Mouse (Mus musculus) limb, embryonic 15.5 days (tissue): Measurements from ENCODE around the gene Cdiptos. TPM values are rescaled to one million over a fixed set of nuclear protein-coding genes. Genes with fewer than 3 reads are reported as not detected.

Experiments
- ATAC-seq: fragments of 200-750 bp; cut with Nextera tagmentation; 2 replicates; pipeline ENCODE4 v1.8.0; 2017; ENCODE audit warnings: low read depth, moderate TSS enrichment; ENCODE audit not compliant: insufficient number of reproducible peaks, low FRiP score, low TSS enrichment
- H3K27ac ChIP-seq: fragments of 300-500 bp; sonication (generic); 2 replicates; pipeline ENCODE4 v1.5.1; 2015; ENCODE audit warnings: moderate library complexity, mild to moderate bottlenecking, inconsistent platforms
- H3K27me3 ChIP-seq: fragments of 300-500 bp; sonication (generic); 2 replicates; pipeline ENCODE4 v1.6.1; 2015; ENCODE audit warnings: inconsistent platforms
- H3K36me3 ChIP-seq: fragments of 300-500 bp; sonication (generic); 2 replicates; pipeline ENCODE4 v1.6.1; 2015; ENCODE audit warnings: inconsistent platforms
- H3K4me1 ChIP-seq: fragments of 300-500 bp; sonication (generic); 2 replicates; pipeline ENCODE4 v1.6.1; 2015; ENCODE audit warnings: inconsistent platforms
- H3K4me2 ChIP-seq: fragments of 300-500 bp; sonication (generic); 2 replicates; pipeline ENCODE4 v1.6.1; 2015; ENCODE audit warnings: mild to moderate bottlenecking, inconsistent platforms
- H3K4me3 ChIP-seq: fragments of 300-500 bp; sonication (generic); 2 replicates; pipeline ENCODE4 v1.5.1; 2015; ENCODE audit warnings: mild to moderate bottlenecking, inconsistent platforms
- H3K9ac ChIP-seq: fragments of 300-500 bp; sonication (generic); 2 replicates; pipeline ENCODE4 v1.6.1; 2015; ENCODE audit warnings: inconsistent platforms
- H3K9me3 ChIP-seq: fragments of 300-500 bp; sonication (generic); 2 replicates; pipeline ENCODE4 v1.6.1; 2016; ENCODE audit warnings: inconsistent platforms
- WGBS: fragments of 180-500 bp; shearing (Covaris S2); methylation state at CpG from one replicate; pipeline ENCODE4 v1.1.7; 2015; 5-methylcytosine and 5-hydroxymethylcytosine counted together
- polyA plus RNA-seq: library from polyadenylated mRNA; unstranded; fragments of >200 nt; fragmentation: Nextera tagmentation; extraction: Ambion mirVana; gene quantifications from 2 replicates; pipeline ENCODE4 v1.2.1, GENCODE M21; 2015

Cdiptos gene
- polyA plus RNA-seq, 1 experiment from 2014 or later: 1.5 TPM

- H3K36me3 ChIP-seq: no peaks in the 10 kb centered on the region
- peaks cover 7% of the 10 kb centered on the region; the same call in 1 of the 2 replicates for H3K4me1 ChIP-seq
- H3K27ac ChIP-seq: no peak overlapping the region
- 81% methylated on average over 4 of the region's 4 CpGs for WGBS
- no peak overlapping the region for H3K4me2 ChIP-seq
- peaks cover 29% of the 10 kb centered on the region for H3K27me3 ChIP-seq
- H3K9ac ChIP-seq: no peak overlapping the region
- no peak overlapping the region for H3K4me3 ChIP-seq
- H3K9me3 ChIP-seq: no peaks in the 10 kb centered on the region
- ATAC-seq: no peak
Measured at GRCm38 (mm10) chr7:126961965-126962364, 13.9 kb downstream of the Cdiptos start.

DNA sequence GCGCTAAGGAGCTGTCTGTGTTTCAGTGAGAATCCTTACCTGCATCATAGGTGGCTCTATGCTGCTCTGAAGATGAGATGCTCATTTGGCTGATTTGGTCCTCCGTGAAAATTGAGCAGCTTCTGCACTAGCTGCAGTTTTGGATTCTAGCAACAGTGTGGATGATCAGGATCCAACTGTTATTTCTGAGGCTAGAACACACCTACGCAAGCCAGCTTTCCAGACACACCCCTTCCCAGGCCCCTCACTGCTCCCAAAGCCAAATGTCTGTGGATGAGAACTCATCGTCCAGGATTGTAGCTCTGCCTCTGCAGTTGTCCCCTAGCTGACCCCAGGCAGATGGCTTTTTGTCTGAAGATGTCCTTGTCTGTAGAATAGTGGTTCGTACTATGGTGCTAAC lies 14.8 kb downstream of the Cdiptos start:
- no peaks in the 10 kb centered on the region for H3K9me3 ChIP-seq
- peaks cover 7% of the 10 kb centered on the region; the same call in 1 of the 2 replicates for H3K4me1 ChIP-seq
- H3K4me2 ChIP-seq: no peak overlapping the region
- H3K9ac ChIP-seq: no peak overlapping the region
- no peaks in the 10 kb centered on the region for H3K36me3 ChIP-seq
- no peak overlapping the region for H3K27ac ChIP-seq
- peaks cover 29% of the 10 kb centered on the region for H3K27me3 ChIP-seq
- 80% methylated on average over 5 of the region's 5 CpGs for WGBS
- ATAC-seq: no peak
- no peak overlapping the region for H3K4me3 ChIP-seq

GRCm38 (mm10) chr7:126959780-126960179 lies 16.1 kb downstream of the Cdiptos start:
- no peak overlapping the region for H3K9ac ChIP-seq
- 67% methylated on average over 9 of the region's 9 CpGs for WGBS

GRCm38 (mm10) chr7:126955125-126955524 lies 20.8 kb downstream of the Cdiptos start:
- no peaks in the 10 kb centered on the region for H3K36me3 ChIP-seq
- ATAC-seq: no peak
- H3K9ac ChIP-seq: no peak overlapping the region
- H3K9me3 ChIP-seq: no peaks in the 10 kb centered on the region
- no peak overlapping the region for H3K4me2 ChIP-seq
- H3K27ac ChIP-seq: no peak overlapping the region
- peaks cover 15% of the 10 kb centered on the region for H3K4me1 ChIP-seq
- no peak overlapping the region for H3K4me3 ChIP-seq
- WGBS: 51% methylated on average over 3 of the region's 3 CpGs
- peaks cover 30% of the 10 kb centered on the region for H3K27me3 ChIP-seq

More at GRCm38 (mm10) chr7:126959780-126960179, 16.1 kb downstream of the Cdiptos start:
- Histone ChIP-seq H3K9me3 (no peaks in the 10 kb centered on the region), H3K27ac (no peak overlapping the region), H3K4me1 (peaks cover 7% of the 10 kb centered on the region; the same call in 1 of the 2 replicates), H3K36me3 (no peaks in the 10 kb centered on the region), H3K27me3 (peaks cover 29% of the 10 kb centered on the region), H3K4me2 (no peak overlapping the region), H3K4me3 (no peak overlapping the region)
- no peak for ATAC-seq

- Histone ChIP-seq H3K9ac (no peak overlapping the region), H3K9me3 (no peaks in the 10 kb centered on the region), H3K4me3 (no peak overlapping the region), H3K4me2 (no peak overlapping the region), H3K4me1 (peaks cover 24% of the 10 kb centered on the region), H3K27ac (no peak overlapping the region), H3K36me3 (no peaks in the 10 kb centered on the region), H3K27me3 (peaks cover 40% of the 10 kb centered on the region)
- WGBS: 1% methylated on average over 8 of the region's 8 CpGs
- ATAC-seq: no peak
Measured at GRCm38 (mm10) chr7:126952646-126953045, 23.3 kb downstream of the Cdiptos start.

DNA sequence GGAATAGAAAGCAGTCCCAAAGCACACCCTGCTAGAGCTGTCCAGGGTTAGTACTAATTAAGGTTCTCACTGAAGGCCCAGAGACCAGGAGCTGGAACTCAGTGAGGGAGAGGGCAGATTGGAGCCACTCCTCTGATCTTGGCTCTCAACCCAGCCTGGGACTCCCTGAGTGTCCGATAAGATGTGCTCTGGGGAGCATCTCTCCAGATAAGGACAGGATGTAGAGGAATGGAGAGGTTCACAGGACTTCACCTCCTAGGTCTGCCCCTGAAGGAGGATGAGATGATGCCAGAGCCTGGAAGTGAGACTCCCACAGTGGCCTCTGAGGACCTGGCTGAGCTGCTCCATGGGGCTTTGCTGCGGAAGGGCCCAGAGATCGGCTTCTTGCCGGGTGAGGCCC lies 24.2 kb downstream of the Cdiptos start:
- WGBS: 22% methylated on average over 4 of the region's 4 CpGs
- no peak for ATAC-seq
- peaks cover 24% of the 10 kb centered on the region for H3K4me1 ChIP-seq
- peaks cover 40% of the 10 kb centered on the region for H3K27me3 ChIP-seq
- H3K4me3 ChIP-seq: no peak overlapping the region
- 0 out of 2 replicates have a peak, but pooled peaks cover 3% of the 10 kb centered on the region for H3K36me3 ChIP-seq
- no peaks in the 10 kb centered on the region for H3K9me3 ChIP-seq
- H3K27ac ChIP-seq: no peak overlapping the region
- no peak overlapping the region for H3K9ac ChIP-seq
- no peak overlapping the region for H3K4me2 ChIP-seq

GRCm38 (mm10) chr7:126950647-126951615 lies 25.0 kb downstream of the Cdiptos start:
- H3K27me3 ChIP-seq: peaks cover 40% of the 10 kb centered on the region
- H3K9ac ChIP-seq: no peak overlapping the region
- no peak for ATAC-seq
- no peaks in the 10 kb centered on the region for H3K9me3 ChIP-seq
- WGBS: 7% methylated on average over 26 of the region's 26 CpGs
- H3K27ac ChIP-seq: no peak overlapping the region
- H3K4me3 ChIP-seq: no peak overlapping the region
- H3K4me1 ChIP-seq: peaks cover 24% of the 10 kb centered on the region
- 0 out of 2 replicates have a peak, but pooled peaks cover 5% of the 10 kb centered on the region for H3K36me3 ChIP-seq
- no peak overlapping the region for H3K4me2 ChIP-seq

- Histone ChIP-seq H3K36me3 (peaks cover 7% of the 10 kb centered on the region; the same call in 1 of the 2 replicates), H3K4me1 (peaks cover 24% of the 10 kb centered on the region), H3K4me3 (peak within 1 kb of the TSS; percentile 47), H3K27ac (no peak within 1 kb of the TSS), H3K27me3 (peaks cover 40% of the 10 kb centered on the region), H3K9me3 (no peaks in the 10 kb centered on the region), H3K9ac (no peak within 1 kb of the TSS), H3K4me2 (peak within 1 kb of the TSS; percentile 99)
- peak; percentile 78 for ATAC-seq
- under 1% methylated on average over 36 of the region's 42 CpGs for WGBS
Measured at GRCm38 (mm10) chr7:126949793-126950646, 25.9 kb downstream of the Cdiptos start, which contains the start of gene Sez6l2. Gene Sez6l2 (plus strand): TSS chr7:126950563.

GRCm38 (mm10) chr7:126949403-126949792 lies 26.5 kb downstream of the Cdiptos start, which contains the start of gene Asphd1:
Gene Asphd1 (minus strand): TSS chr7:126949582.
- peaks cover 24% of the 10 kb centered on the region for H3K4me1 ChIP-seq
- H3K9me3 ChIP-seq: no peaks in the 10 kb centered on the region
- 1% methylated on average over 21 of the region's 21 CpGs for WGBS
- peak within 1 kb of the TSS; percentile 47 for H3K4me3 ChIP-seq
- peak; percentile 11; the same call in 1 of the 2 replicates for ATAC-seq
- H3K36me3 ChIP-seq: peaks cover 13% of the 10 kb centered on the region; the same call in 1 of the 2 replicates
- H3K27ac ChIP-seq: no peak within 1 kb of the TSS
- no peak within 1 kb of the TSS for H3K9ac ChIP-seq
- peak within 1 kb of the TSS; percentile 99 for H3K4me2 ChIP-seq
- peaks cover 40% of the 10 kb centered on the region for H3K27me3 ChIP-seq

DNA sequence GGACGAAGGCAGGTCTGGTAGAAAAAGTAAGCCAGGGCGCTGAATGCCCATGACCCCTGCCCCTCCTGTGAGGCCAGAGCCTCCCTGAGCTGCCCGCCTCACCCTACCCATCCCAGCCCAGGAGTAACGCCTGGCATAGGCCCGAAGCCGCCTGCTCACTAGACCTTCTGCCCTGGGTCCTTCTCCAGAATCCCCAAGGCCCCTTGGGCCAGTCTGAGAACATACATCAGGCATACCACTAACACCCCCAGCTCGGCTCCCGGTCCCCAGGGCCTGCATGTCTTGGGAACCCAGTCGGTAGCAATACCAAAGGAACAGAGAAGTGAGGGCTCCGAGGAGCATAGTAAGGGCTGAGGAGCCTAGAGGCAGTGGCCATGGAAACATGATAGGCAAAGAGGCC lies 27.3 kb downstream of the Cdiptos start:
- Histone ChIP-seq H3K4me3 (no peak overlapping the region), H3K36me3 (peaks cover 21% of the 10 kb centered on the region), H3K4me2 (0 out of 2 replicates have a peak overlapping the region, but pooled peaks have one; percentile 99), H3K4me1 (peaks cover 24% of the 10 kb centered on the region), H3K9ac (no peak overlapping the region), H3K27ac (no peak overlapping the region), H3K27me3 (peaks cover 40% of the 10 kb centered on the region), H3K9me3 (no peaks in the 10 kb centered on the region)
- ATAC-seq: no peak
- WGBS: 77% methylated on average over 10 of the region's 10 CpGs

- Histone ChIP-seq H3K27me3 (peaks cover 25% of the 10 kb centered on the region), H3K9me3 (no peaks in the 10 kb centered on the region), H3K9ac (no peak overlapping the region), H3K27ac (no peak overlapping the region), H3K36me3 (peaks cover 29% of the 10 kb centered on the region), H3K4me2 (no peak overlapping the region), H3K4me1 (peaks cover 17% of the 10 kb centered on the region), H3K4me3 (no peak overlapping the region)
- ATAC-seq: no peak
- 37% methylated on average over 3 of the region's 3 CpGs for WGBS
Measured at GRCm38 (mm10) chr7:126946530-126946929, 29.4 kb downstream of the Cdiptos start.
